In the genomic region with DNA sequence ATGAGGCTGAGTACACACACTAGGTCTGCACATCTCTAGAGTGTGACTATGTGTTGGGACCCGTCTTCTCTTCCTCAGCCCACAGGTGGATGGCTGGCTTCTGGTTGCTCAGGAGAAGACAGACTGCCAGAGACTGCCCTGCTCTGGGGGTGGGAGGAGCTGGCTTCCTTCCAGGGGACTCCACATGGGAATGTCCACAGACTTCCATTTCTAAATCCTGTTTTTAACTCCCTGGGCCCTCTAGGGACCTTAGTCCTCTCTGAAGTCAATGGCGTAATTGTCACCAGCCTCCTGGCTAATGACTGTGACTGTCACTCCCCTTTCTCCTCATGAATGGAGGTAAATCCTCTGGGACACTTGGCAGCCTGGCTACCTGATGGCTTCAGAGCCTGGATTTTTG, we compare ENCODE assay signal across 14 mouse cellular contexts. TPM values are rescaled to one million over a fixed set of nuclear protein-coding genes. Genes with fewer than 3 reads are reported as not detected.
A peak's percentile ranks its signal among the peaks of the same experiment; 100 is the strongest.
DNase-seq lines count a peak whose midpoint lies in the region; ATAC-seq and TF ChIP-seq lines count a peak whose summit lies in the region.
"Had no signal": no experiment of that assay in that cellular context is flagged by ENCODE, and none has a peak within 500 bp of the region (broad histone marks: within the 10 kb centered on the region; RNA-seq: fewer than 3 reads in every experiment).

No protein-coding gene starts in this region.

- no peaks in the 10 kb centered on the region for H3K27me3 ChIP-seq in hindbrain, embryonic 12.5 days
- no peaks in the 10 kb centered on the region for H3K27me3 ChIP-seq in hindbrain, embryonic 11.5 days (ENCODE audit: control insufficient read depth, insufficient read depth, low read length)
- H3K27me3 ChIP-seq in midbrain, embryonic 14.5 days (ENCODE audit: control insufficient read depth, insufficient read depth, low read length), result no peaks in the 10 kb centered on the region
- H3K27me3 ChIP-seq in neural tube, embryonic 15.5 days (replicated peaks), result no peaks in the 10 kb centered on the region
- H3K27me3 ChIP-seq: lung, embryonic 15.5 days; stomach, embryonic 15.5 days had no signal

- no peaks in the 10 kb centered on the region for H3K9me3 ChIP-seq in hindbrain, embryonic 12.5 days (replicated peaks)
- no peaks in the 10 kb centered on the region for H3K9me3 ChIP-seq in hindbrain, embryonic 11.5 days (ENCODE audit: control insufficient read depth, low read length)
- no peaks in the 10 kb centered on the region for H3K9me3 ChIP-seq in midbrain, embryonic 14.5 days (ENCODE audit: control insufficient read depth, low read length)
- no peaks in the 10 kb centered on the region for H3K9me3 ChIP-seq in neural tube, embryonic 15.5 days (replicated peaks)
- H3K9me3 ChIP-seq: lung, embryonic 15.5 days; stomach, embryonic 15.5 days had no signal

- no peak overlapping the region for H3K4me3 ChIP-seq in hindbrain, embryonic 12.5 days
- H3K4me3 ChIP-seq in hindbrain, embryonic 11.5 days (ENCODE audit: low read depth, low read length), result no peak overlapping the region
- H3K4me3 ChIP-seq in lung, adult 2 months (replicated peaks; ENCODE audit: extremely low read depth, low read depth, low read length), result no peak overlapping the region
- H3K4me3 ChIP-seq in midbrain, embryonic 14.5 days (replicated peaks; ENCODE audit: low read depth, low read length), result no peak overlapping the region
- H3K4me3 ChIP-seq in neural tube, embryonic 15.5 days (replicated peaks), result no peak overlapping the region
- H3K4me3 ChIP-seq: erythroblast, embryonic 14.5 days; lung, embryonic 15.5 days; stomach, embryonic 15.5 days had no signal

- H3K36me3 ChIP-seq in hindbrain, embryonic 12.5 days, result no peaks in the 10 kb centered on the region
- H3K36me3 ChIP-seq in hindbrain, embryonic 11.5 days (ENCODE audit: control insufficient read depth, insufficient read depth, low read length), result no peaks in the 10 kb centered on the region
- no peaks in the 10 kb centered on the region for H3K36me3 ChIP-seq in midbrain, embryonic 14.5 days (ENCODE audit: control insufficient read depth, insufficient read depth, low read length)
- no peaks in the 10 kb centered on the region for H3K36me3 ChIP-seq in neural tube, embryonic 15.5 days

- ATAC-seq in hindbrain, embryonic 12.5 days (ENCODE audit: low FRiP score), result peak; percentile 56; the same call in 1 of the 2 replicates
- no peak for ATAC-seq in hindbrain, embryonic 11.5 days (ENCODE audit: low FRiP score)
- no peak for ATAC-seq in midbrain, embryonic 14.5 days (ENCODE audit: low FRiP score, low TSS enrichment)
- ATAC-seq in neural tube, embryonic 15.5 days (ENCODE audit: low FRiP score), result no peak

- H3K4me1 ChIP-seq in hindbrain, embryonic 12.5 days, result peaks cover 23% of the 10 kb centered on the region
- no peaks in the 10 kb centered on the region; the same call in 1 of the 2 replicates for H3K4me1 ChIP-seq in hindbrain, embryonic 11.5 days (replicated peaks; ENCODE audit: control insufficient read depth, insufficient read depth, low read length)
- H3K4me1 ChIP-seq in lung, adult 2 months (ENCODE audit: control insufficient read depth, insufficient read depth, low read length), result 0 out of 2 replicates have a peak, but pooled peaks cover 2% of the 10 kb centered on the region
- H3K4me1 ChIP-seq in midbrain, embryonic 14.5 days (ENCODE audit: control insufficient read depth, insufficient read depth, low read length), result 0 out of 2 replicates have a peak, but pooled peaks cover 4% of the 10 kb centered on the region
- peaks cover 7% of the 10 kb centered on the region; the same call in 1 of the 2 replicates for H3K4me1 ChIP-seq in neural tube, embryonic 15.5 days
- H3K4me1 ChIP-seq: stomach, embryonic 15.5 days had no signal

- 61% methylated on average over 2 of the region's 2 CpGs for WGBS in hindbrain, embryonic 12.5 days
- WGBS in hindbrain, embryonic 11.5 days, result 54% methylated on average over 2 of the region's 2 CpGs
- 55% methylated on average over 2 of the region's 2 CpGs for WGBS in lung, adult 2 months
- 32% methylated on average over 2 of the region's 2 CpGs for WGBS in midbrain, embryonic 14.5 days
- WGBS in neural tube, embryonic 15.5 days, result 54% methylated on average over 2 of the region's 2 CpGs

- TF ChIP-seq CTCF in lung, adult 2 months (IDR thresholded peaks at IDR 0.05; ENCODE audit: insufficient read depth, low read length), result no peak

- no peak for TF ChIP-seq POLR2A in lung, adult 2 months (IDR thresholded peaks at IDR 0.05; ENCODE audit: borderline replicate concordance, extremely low read depth, low read depth, low read length)

- peak; percentile 63 for DNase-seq in adrenal gland, postnatal 14 days
- no peak for DNase-seq in adrenal gland, adult 8-10 months
- DNase-seq in hindbrain, embryonic 11.5 days (ENCODE audit: low spot score), result no peak
- DNase-seq in lung, postnatal 4 days, result peak; percentile 32 to 53
- DNase-seq in lung, adult 2 months, result no peak
- peak; percentile 63 for DNase-seq in midbrain, embryonic 14.5 days
- DNase-seq: cerebellum, adult 9-11 months; right cerebral cortex, postnatal 4 days had no signal

- no peak overlapping the region; the same call in 1 of the 2 replicates for H3K27ac ChIP-seq in hindbrain, embryonic 12.5 days
- H3K27ac ChIP-seq in hindbrain, embryonic 11.5 days (ENCODE audit: low read depth, low read length), result no peak overlapping the region
- H3K27ac ChIP-seq in midbrain, embryonic 14.5 days (replicated peaks; ENCODE audit: low read depth, low read length), result no peak overlapping the region
- no peak overlapping the region for H3K27ac ChIP-seq in neural tube, embryonic 15.5 days (replicated peaks)
- H3K27ac ChIP-seq: kidney, postnatal 0 days; lung, embryonic 15.5 days; stomach, embryonic 15.5 days had no signal

- H3K4me2 ChIP-seq in hindbrain, embryonic 12.5 days (replicated peaks), result no peak overlapping the region
- no peak overlapping the region for H3K4me2 ChIP-seq in hindbrain, embryonic 11.5 days (replicated peaks; ENCODE audit: low read depth, low read length)
- H3K4me2 ChIP-seq in midbrain, embryonic 14.5 days (ENCODE audit: low read length), result no peak overlapping the region
- H3K4me2 ChIP-seq in neural tube, embryonic 15.5 days, result no peak overlapping the region
- H3K4me2 ChIP-seq: lung, embryonic 15.5 days; stomach, embryonic 15.5 days had no signal

- H3K9ac ChIP-seq in hindbrain, embryonic 12.5 days, result no peak overlapping the region
- no peak overlapping the region for H3K9ac ChIP-seq in hindbrain, embryonic 11.5 days (ENCODE audit: low read depth, low read length)
- H3K9ac ChIP-seq in midbrain, embryonic 14.5 days (replicated peaks; ENCODE audit: low read length), result no peak overlapping the region
- no peak overlapping the region for H3K9ac ChIP-seq in neural tube, embryonic 15.5 days (replicated peaks)
- H3K9ac ChIP-seq: lung, embryonic 15.5 days; stomach, embryonic 15.5 days had no signal

RNA-seq across cellular contexts. Expression of gene Itga9, which starts 45.4 kb away (rescaled TPM):
- 41.5 and 44.2 TPM in 2 replicates for total RNA-seq in adrenal gland, postnatal 14 days (2021)
- 10 to 100 TPM; 64.9 to 75.4 (median 67.8) TPM for total RNA-seq in adrenal gland, adult 8-10 months (2022)
- polyA plus RNA-seq in hindbrain, embryonic 12.5 days (2016; fragmentation: Nextera tagmentation; extraction: Ambion mirVana), result 12.4 and 12.7 TPM in 2 replicates
- polyA plus RNA-seq in hindbrain, embryonic 11.5 days (2014; fragmentation: Nextera tagmentation; extraction: Ambion mirVana), result 4.0 and 6.3 TPM in 2 replicates
- 54.0 and 66.2 TPM in 2 replicates for polyA plus RNA-seq in lung, adult 2 months (2012; rRNA removed)
- polyA plus RNA-seq in midbrain, embryonic 14.5 days (2014; fragmentation: Nextera tagmentation; extraction: Ambion mirVana), result 1.3 and 2.4 TPM in 2 replicates
- polyA plus RNA-seq in neural tube, embryonic 15.5 days (2015; fragmentation: Nextera tagmentation; extraction: Ambion mirVana), result 2.6 and 5.8 TPM in 2 replicates

Comparison
In these comparisons a context has a peak if more than half of its experiments do, and no peak if none do; other contexts are left out.
1. DNase-seq: peak in adrenal gland, postnatal 14 days (single experiment), lung, postnatal 4 days (2 of 2) and midbrain, embryonic 14.5 days (single experiment); none in adrenal gland, adult 8-10 months (single experiment), hindbrain, embryonic 11.5 days (single experiment) and lung, adult 2 months (single experiment).